Mouse (Mus musculus) midbrain, embryonic 14.5 days (tissue): Measurements from ENCODE around the gene Drc7. TPM values are rescaled to one million over a fixed set of nuclear protein-coding genes. Genes with fewer than 3 reads are reported as not detected.

Experiments used
- ATAC-seq: fragments of 200-750 bp; cut with Nextera tagmentation; 2 replicates; pipeline ENCODE4 v1.8.0; 2017; ENCODE audit warnings: moderate number of reproducible peaks, moderate library complexity; ENCODE audit not compliant: low FRiP score, low TSS enrichment
- DNase-seq: peaks from one replicate; pipeline ENCODE4 v3.0.0-alpha.2; 2015
- H3K27ac ChIP-seq: fragments of 300-500 bp; sonication (generic); replicated peaks from 2 replicates; pipeline ENCODE4 v1.5.1; 2014; ENCODE audit warnings: mild to moderate bottlenecking, low read depth, low read length, moderate library complexity
- H3K27me3 ChIP-seq: fragments of 300-500 bp; sonication (generic); 2 replicates; pipeline ENCODE4 v1.6.1; 2014; ENCODE audit warnings: low read length, control low read depth, mixed read lengths; ENCODE audit not compliant: control insufficient read depth, insufficient read depth
- H3K36me3 ChIP-seq: fragments of 300-500 bp; sonication (generic); 2 replicates; pipeline ENCODE4 v1.6.1; 2014; ENCODE audit warnings: low read length, control low read depth; ENCODE audit not compliant: control insufficient read depth, insufficient read depth
- H3K4me1 ChIP-seq: fragments of 300-500 bp; sonication (generic); 2 replicates; pipeline ENCODE4 v1.6.1; 2014; ENCODE audit warnings: mild to moderate bottlenecking, antibody characterized with exemption, low read length, control low read depth; ENCODE audit not compliant: control insufficient read depth, insufficient read depth
- H3K4me2 ChIP-seq: fragments of 300-500 bp; sonication (generic); 2 replicates; pipeline ENCODE4 v1.6.1; 2014; ENCODE audit warnings: mild to moderate bottlenecking, low read length, moderate library complexity
- H3K4me3 ChIP-seq: fragments of 300-500 bp; sonication (generic); replicated peaks from 2 replicates; pipeline ENCODE4 v1.5.1; 2014; ENCODE audit warnings: low read depth, low read length
- H3K9ac ChIP-seq: fragments of 300-500 bp; sonication (generic); replicated peaks from 2 replicates; pipeline ENCODE4 v1.6.1; 2014; ENCODE audit warnings: mild to moderate bottlenecking, low read length, moderate library complexity
- H3K9me3 ChIP-seq: fragments of 300-500 bp; sonication (generic); 2 replicates; pipeline ENCODE4 v1.6.1; 2016; ENCODE audit warnings: low read length, control low read depth, mixed read lengths; ENCODE audit not compliant: control insufficient read depth
- WGBS: fragments of 180-500 bp; shearing (Covaris S2); extraction: QIAGEN DNeasy Blood & Tissue Kit; methylation state at CpG from one replicate; pipeline ENCODE4 v1.1.7; 2014; 5-methylcytosine and 5-hydroxymethylcytosine counted together
- polyA plus RNA-seq: library from polyadenylated mRNA; unstranded; fragments of >200 nt; fragmentation: Nextera tagmentation; extraction: Ambion mirVana; gene quantifications from 2 replicates; pipeline ENCODE4 v1.2.1, GENCODE M21; 2014

Drc7 gene
- polyA plus RNA-seq, 1 experiment from 2014 or later: 1.2 TPM

DNA sequence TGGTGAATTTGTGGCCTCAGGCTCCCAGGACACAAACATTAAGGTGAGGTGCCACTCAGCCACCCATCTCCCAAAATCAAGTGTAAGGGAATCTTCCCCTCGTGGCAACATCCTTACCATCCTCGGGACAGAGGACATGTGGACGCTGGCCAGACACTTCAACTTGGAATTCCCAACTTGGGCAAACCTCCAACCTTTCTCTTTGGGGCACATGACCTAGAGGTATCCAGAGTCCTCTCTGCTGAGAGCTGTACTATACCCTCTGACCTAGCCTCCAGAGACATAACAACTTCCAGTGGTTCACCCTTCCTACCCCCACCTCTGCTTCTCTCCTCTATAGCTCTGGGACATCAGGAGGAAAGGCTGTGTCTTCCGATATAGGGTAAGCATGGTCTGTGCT is 38.7 kb downstream of the Drc7 start:
- H3K27ac ChIP-seq: no peak overlapping the region
- peaks cover 94% of the 10 kb centered on the region for H3K36me3 ChIP-seq
- ATAC-seq (no peak), DNase-seq (no peak)
- H3K27me3 ChIP-seq: no peaks in the 10 kb centered on the region
- WGBS: 95% methylated on average over 4 of the region's 4 CpGs
- H3K9me3 ChIP-seq: no peaks in the 10 kb centered on the region
- no peak overlapping the region for H3K4me3 ChIP-seq
- no peak overlapping the region for H3K4me2 ChIP-seq
- no peak overlapping the region for H3K9ac ChIP-seq
- H3K4me1 ChIP-seq: no peaks in the 10 kb centered on the region

DNA sequence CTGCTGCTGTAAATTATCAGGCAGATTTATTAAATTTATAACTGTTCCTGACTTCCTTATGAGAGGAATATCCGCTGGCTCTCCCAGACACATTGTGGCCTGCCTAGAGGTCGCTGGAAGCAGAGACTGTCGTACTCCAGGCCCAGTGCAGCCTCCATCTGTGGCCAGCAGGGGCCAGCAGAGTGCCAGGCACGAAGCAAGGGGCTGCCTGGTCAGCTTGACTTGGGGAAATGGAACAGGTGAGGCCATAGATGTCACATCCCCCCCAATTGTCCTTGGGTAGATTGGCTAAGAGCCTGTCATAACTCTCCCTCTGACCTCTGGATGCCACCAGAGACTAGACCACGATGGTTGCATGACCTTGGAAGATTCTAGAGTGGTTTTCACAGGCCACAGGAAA is 44.1 kb downstream of the Drc7 start:
- Histone ChIP-seq H3K27ac (no peak overlapping the region), H3K9me3 (no peaks in the 10 kb centered on the region), H3K36me3 (peaks cover 83% of the 10 kb centered on the region), H3K27me3 (no peaks in the 10 kb centered on the region), H3K4me2 (no peak overlapping the region), H3K4me3 (no peak overlapping the region), H3K4me1 (no peaks in the 10 kb centered on the region), H3K9ac (no peak overlapping the region)
- ATAC-seq (peak; percentile 63), DNase-seq (peak; percentile 85)
- WGBS: 26% methylated on average over 5 of the region's 5 CpGs

DNA sequence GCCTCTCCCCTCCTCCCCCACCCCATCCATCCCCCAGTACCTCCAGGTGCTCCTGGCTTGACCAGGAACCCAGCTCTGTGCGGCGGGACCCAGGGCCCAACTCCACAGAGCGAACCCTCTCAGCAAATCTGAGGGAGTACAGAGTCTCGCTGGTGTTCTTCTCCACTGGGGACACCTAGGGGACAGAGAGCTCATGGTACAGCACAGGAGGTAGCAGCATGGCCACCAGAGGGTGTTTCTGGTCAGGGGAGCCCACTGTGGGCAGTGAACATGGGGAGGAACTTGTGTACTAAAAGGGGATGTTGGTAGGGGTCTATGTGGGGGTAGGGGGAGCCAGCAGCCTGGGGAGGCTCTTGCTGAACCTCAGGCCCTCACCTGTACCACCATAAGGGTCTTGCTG is 47.1 kb downstream of the Drc7 start:
- Histone ChIP-seq H3K4me2 (no peak overlapping the region), H3K27ac (no peak overlapping the region), H3K27me3 (no peaks in the 10 kb centered on the region), H3K4me3 (no peak overlapping the region), H3K36me3 (peaks cover 70% of the 10 kb centered on the region), H3K9ac (no peak overlapping the region), H3K4me1 (no peaks in the 10 kb centered on the region), H3K9me3 (no peaks in the 10 kb centered on the region)
- ATAC-seq (no peak), DNase-seq (peak; percentile 25)
- WGBS: 76% methylated on average over 4 of the region's 4 CpGs

DNA sequence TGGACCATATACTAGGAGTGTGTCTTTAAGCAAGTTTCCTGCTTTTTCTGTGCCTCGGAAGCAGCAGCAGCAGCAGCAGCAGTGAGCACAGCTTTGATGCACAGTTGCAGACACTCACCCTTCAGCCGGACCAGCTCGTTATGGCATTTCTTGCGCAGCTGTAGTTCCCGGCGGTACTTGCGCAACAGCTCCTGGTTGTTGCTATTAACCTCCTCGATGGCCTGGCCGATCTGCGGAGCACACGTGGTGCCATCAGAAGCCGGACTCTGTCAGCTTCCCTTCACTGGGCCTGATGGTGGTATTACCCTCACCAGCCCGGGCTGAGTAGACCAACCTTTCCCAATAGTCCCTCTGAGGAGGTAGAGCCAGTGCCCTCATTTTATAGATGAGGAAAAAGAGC is 52.4 kb downstream of the Drc7 start:
- H3K27me3 ChIP-seq: no peaks in the 10 kb centered on the region
- no peak overlapping the region for H3K27ac ChIP-seq
- H3K9me3 ChIP-seq: no peaks in the 10 kb centered on the region
- DNase-seq (no peak), ATAC-seq (no peak)
- peaks cover 40% of the 10 kb centered on the region for H3K36me3 ChIP-seq
- H3K4me1 ChIP-seq: no peaks in the 10 kb centered on the region
- no peak overlapping the region for H3K9ac ChIP-seq
- no peak overlapping the region for H3K4me2 ChIP-seq
- H3K4me3 ChIP-seq: no peak overlapping the region
- WGBS: 85% methylated on average over 13 of the region's 13 CpGs

DNA sequence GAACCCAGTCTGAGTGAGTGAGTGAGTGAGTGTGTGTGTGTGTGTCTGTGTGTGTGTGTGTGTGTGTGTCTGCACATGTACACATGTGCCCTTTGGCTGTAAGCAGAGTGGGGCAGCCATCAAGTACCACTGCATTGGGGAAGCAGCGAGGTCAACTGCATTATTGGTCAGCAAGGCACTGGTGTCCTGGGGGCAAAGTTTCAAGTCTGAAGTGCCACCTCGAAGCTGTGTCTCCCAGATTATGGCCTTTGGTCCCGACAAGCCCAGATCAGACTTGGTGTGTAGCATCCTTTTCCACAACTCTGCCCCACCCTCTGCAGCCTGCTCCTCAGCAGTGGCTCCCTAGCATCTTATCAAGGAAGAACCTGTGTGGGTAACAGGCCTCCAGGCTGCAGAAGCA is 57.7 kb downstream of the Drc7 start:
- Histone ChIP-seq H3K27me3 (no peaks in the 10 kb centered on the region), H3K27ac (no peak overlapping the region), H3K4me3 (no peak overlapping the region), H3K9ac (no peak overlapping the region), H3K4me2 (no peak overlapping the region), H3K9me3 (no peaks in the 10 kb centered on the region), H3K36me3 (peaks cover 16% of the 10 kb centered on the region; the same call in 1 of the 2 replicates), H3K4me1 (no peaks in the 10 kb centered on the region)
- DNase-seq: no peak
- ATAC-seq: no peak
- WGBS: 95% methylated on average over 3 of the region's 3 CpGs

GRCm38 (mm10) chr8:95113108-95113507 is 58.2 kb downstream of the Drc7 start:
- WGBS: 76% methylated on average over 4 of the region's 4 CpGs
- no peak for ATAC-seq

DNA sequence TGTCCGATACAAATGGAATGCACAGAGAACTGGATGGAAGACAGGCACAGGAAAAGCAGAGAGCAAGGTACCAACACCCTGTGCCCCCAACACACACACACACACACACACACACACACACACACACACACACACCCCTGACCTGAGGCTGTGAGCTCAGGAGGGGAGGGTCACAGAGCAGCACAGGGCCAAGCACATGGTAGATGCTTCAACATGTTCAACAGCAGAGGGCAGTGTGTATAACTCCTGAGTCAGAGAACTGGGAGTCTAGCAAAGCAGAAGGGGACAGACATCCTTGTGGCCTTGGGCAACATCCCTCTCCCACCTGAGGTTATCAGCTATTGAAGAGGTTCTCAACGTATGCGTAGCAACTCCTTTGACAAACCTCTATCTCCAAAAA is 58.8 kb downstream of the Drc7 start:
- H3K4me1 ChIP-seq: no peaks in the 10 kb centered on the region
- no peaks in the 10 kb centered on the region for H3K9me3 ChIP-seq
- H3K36me3 ChIP-seq: 0 out of 2 replicates have a peak, but pooled peaks cover 7% of the 10 kb centered on the region
- H3K27me3 ChIP-seq: no peaks in the 10 kb centered on the region
- no peak overlapping the region for H3K9ac ChIP-seq
- WGBS: 67% methylated on average over 3 of the region's 3 CpGs
- peak; percentile 85 for DNase-seq
- H3K4me2 ChIP-seq: no peak overlapping the region
- no peak overlapping the region for H3K27ac ChIP-seq
- ATAC-seq: peak; percentile 48; the same call in 1 of the 2 replicates
- H3K4me3 ChIP-seq: no peak overlapping the region

More at GRCm38 (mm10) chr8:95113108-95113507, 58.2 kb downstream of the Drc7 start:
- Histone ChIP-seq H3K9ac (no peak overlapping the region), H3K4me3 (no peak overlapping the region), H3K4me2 (no peak overlapping the region), H3K27me3 (no peaks in the 10 kb centered on the region), H3K36me3 (0 out of 2 replicates have a peak, but pooled peaks cover 10% of the 10 kb centered on the region), H3K4me1 (no peaks in the 10 kb centered on the region), H3K9me3 (no peaks in the 10 kb centered on the region), H3K27ac (no peak overlapping the region)
- no peak for DNase-seq

- Histone ChIP-seq H3K27me3 (no peaks in the 10 kb centered on the region), H3K4me1 (no peaks in the 10 kb centered on the region), H3K36me3 (peaks cover 3% of the 10 kb centered on the region; the same call in 1 of the 2 replicates), H3K4me2 (no peak overlapping the region), H3K4me3 (no peak overlapping the region), H3K9me3 (no peaks in the 10 kb centered on the region), H3K9ac (no peak overlapping the region), H3K27ac (no peak overlapping the region)
- DNase-seq (no peak), ATAC-seq (no peak)
- WGBS: 88% methylated on average over 5 of the region's 5 CpGs
Observed at GRCm38 (mm10) chr8:95123455-95123854, 68.6 kb downstream of the Drc7 start.

GRCm38 (mm10) chr8:95126497-95126896 is 71.6 kb downstream of the Drc7 start:
- WGBS: 88% methylated on average over 11 of the region's 11 CpGs

More at GRCm38 (mm10) chr8:95126497-95126896, 71.6 kb downstream of the Drc7 start:
- DNase-seq (no peak), ATAC-seq (no peak)
- Histone ChIP-seq H3K4me3 (no peak overlapping the region), H3K9ac (no peak overlapping the region), H3K27ac (no peak overlapping the region), H3K27me3 (no peaks in the 10 kb centered on the region), H3K4me2 (no peak overlapping the region), H3K9me3 (no peaks in the 10 kb centered on the region), H3K36me3 (peaks cover 3% of the 10 kb centered on the region; the same call in 1 of the 2 replicates), H3K4me1 (no peaks in the 10 kb centered on the region)
